Mouse (Mus musculus) 3134 (cell line): Measurements from ENCODE around the gene Cdkn1b.

ENCODE experiments used
- DNase-seq: peaks from one replicate; pipeline ENCODE4 v3.0.0-alpha.2; 2011; ENCODE audit warnings: low spot score; ENCODE audit not compliant: insufficient read length; ENCODE audit errors: extremely low read depth

Gene Cdkn1b

GRCm38 (mm10) chr6:134928096-134928888 lies 8.1 kb downstream of the Cdkn1b start:
- peak; percentile 100 for DNase-seq

- DNase-seq, result no peak
Observed at GRCm38 (mm10) chr6:134928889-134929310, 8.7 kb downstream of the Cdkn1b start.

- DNase-seq, result peak; percentile 60
Observed at GRCm38 (mm10) chr6:134929926-134930325, 9.7 kb downstream of the Cdkn1b start.

GRCm38 (mm10) chr6:134930383-134930782 lies 10.2 kb downstream of the Cdkn1b start:
- DNase-seq, result no peak

GRCm38 (mm10) chr6:134931146-134931545 lies 10.9 kb downstream of the Cdkn1b start:
- no peak for DNase-seq

- no peak for DNase-seq
Observed at GRCm38 (mm10) chr6:134932486-134933206, 12.4 kb downstream of the Cdkn1b start.

GRCm38 (mm10) chr6:134933207-134933558 lies 13.0 kb downstream of the Cdkn1b start:
- no peak for DNase-seq

GRCm38 (mm10) chr6:134934305-134934704 lies 14.1 kb downstream of the Cdkn1b start:
- DNase-seq, result no peak

- no peak for DNase-seq
Observed at GRCm38 (mm10) chr6:134939781-134940180, 19.6 kb downstream of the Cdkn1b start.

GRCm38 (mm10) chr6:134943759-134944407 lies 23.7 kb downstream of the Cdkn1b start:
- DNase-seq, result peak; percentile 55

- no peak for DNase-seq
Observed at GRCm38 (mm10) chr6:134946054-134946453, 25.9 kb downstream of the Cdkn1b start.

- no peak for DNase-seq
Observed at GRCm38 (mm10) chr6:134946858-134947257, 26.7 kb downstream of the Cdkn1b start.

- peak; percentile 68 for DNase-seq
Observed at GRCm38 (mm10) chr6:134947311-134948087, 27.3 kb downstream of the Cdkn1b start.

GRCm38 (mm10) chr6:134948522-134949061 lies 28.4 kb downstream of the Cdkn1b start:
- DNase-seq, result no peak

- DNase-seq, result no peak
Observed at GRCm38 (mm10) chr6:134949241-134949640, 29.0 kb downstream of the Cdkn1b start.

GRCm38 (mm10) chr6:134951364-134951763 lies 31.2 kb downstream of the Cdkn1b start:
- DNase-seq, result no peak

GRCm38 (mm10) chr6:134953976-134954375 lies 33.8 kb downstream of the Cdkn1b start:
- no peak for DNase-seq

GRCm38 (mm10) chr6:134956388-134956787 lies 36.2 kb downstream of the Cdkn1b start:
- no peak for DNase-seq

- no peak for DNase-seq
Observed at GRCm38 (mm10) chr6:134961286-134961685, 41.1 kb downstream of the Cdkn1b start.

- DNase-seq, result no peak
Observed at GRCm38 (mm10) chr6:134961858-134962517, 41.8 kb downstream of the Cdkn1b start.
